Mouse (Mus musculus): ENCODE data around the gene Frk.
"Not testable (repeated sequence)": the region's sequence is repeated elsewhere in the genome, so short reads cannot be mapped to it uniquely, and the experiment has no call there.

Gene Frk

GRCm38 (mm10) chr10:34483297-34484013, at the start of gene Frk:
Frk (plus strand) TSS chr10:34483399.
- no peak for DNase-seq

GRCm38 (mm10) chr10:34434191-34434590, 49.0 kb upstream of the Frk start:
- DNase-seq, result not testable (repeated sequence)

- no peak for DNase-seq
Observed at GRCm38 (mm10) chr10:34449469-34449868, 33.7 kb upstream of the Frk start.

GRCm38 (mm10) chr10:34461451-34461850, 21.7 kb upstream of the Frk start:
- no peak for DNase-seq

GRCm38 (mm10) chr10:34464321-34464720, 18.9 kb upstream of the Frk start:
- DNase-seq, result no peak

GRCm38 (mm10) chr10:34469037-34469436, 14.2 kb upstream of the Frk start:
- DNase-seq, result no peak

GRCm38 (mm10) chr10:34479942-34480455, 3.2 kb upstream of the Frk start:
- no peak for DNase-seq

- DNase-seq, result no peak
Observed at GRCm38 (mm10) chr10:34484014-34484411, 814 bp downstream of the Frk start.

GRCm38 (mm10) chr10:34485079-34485478, 1.9 kb downstream of the Frk start:
- no peak for DNase-seq

GRCm38 (mm10) chr10:34507807-34508206, 24.6 kb downstream of the Frk start:
- DNase-seq, result no peak

GRCm38 (mm10) chr10:34508593-34508992, 25.4 kb downstream of the Frk start:
- no peak for DNase-seq

GRCm38 (mm10) chr10:34509256-34509655, 26.1 kb downstream of the Frk start:
- no peak for DNase-seq

GRCm38 (mm10) chr10:34511192-34511591, 28.0 kb downstream of the Frk start:
- no peak for DNase-seq

GRCm38 (mm10) chr10:34512551-34512950, 29.4 kb downstream of the Frk start:
- DNase-seq, result no peak

- DNase-seq, result no peak
Observed at GRCm38 (mm10) chr10:34525598-34525997, 42.4 kb downstream of the Frk start.

- DNase-seq, result no peak
Observed at GRCm38 (mm10) chr10:34531766-34532165, 48.6 kb downstream of the Frk start.

GRCm38 (mm10) chr10:34532507-34532906, 49.3 kb downstream of the Frk start:
- DNase-seq, result no peak

GRCm38 (mm10) chr10:34540687-34541086, 57.5 kb downstream of the Frk start:
- DNase-seq, result no peak

- no peak for DNase-seq
Observed at GRCm38 (mm10) chr10:34541717-34542490, 58.7 kb downstream of the Frk start.

GRCm38 (mm10) chr10:34550612-34551011, 67.4 kb downstream of the Frk start:
- no peak for DNase-seq

- no peak for DNase-seq
Observed at GRCm38 (mm10) chr10:34551636-34552035, 68.4 kb downstream of the Frk start.

- DNase-seq, result no peak
Observed at GRCm38 (mm10) chr10:34563518-34564176, 80.4 kb downstream of the Frk start.

- no peak for DNase-seq
Observed at GRCm38 (mm10) chr10:34615474-34615873, 132.3 kb downstream of the Frk start.

GRCm38 (mm10) chr10:34617216-34617615, 134.0 kb downstream of the Frk start:
- no peak for DNase-seq

Data from thymus, postnatal 25 days (tissue).